Mouse (Mus musculus): ENCODE measurements around the gene Rbfox1. TPM values are rescaled to one million over a fixed set of nuclear protein-coding genes. Genes with fewer than 3 reads are reported as not detected.

The Rbfox1 gene
- polyA plus RNA-seq, 1 experiment from 2014 or later = 75.8 TPM

DNA sequence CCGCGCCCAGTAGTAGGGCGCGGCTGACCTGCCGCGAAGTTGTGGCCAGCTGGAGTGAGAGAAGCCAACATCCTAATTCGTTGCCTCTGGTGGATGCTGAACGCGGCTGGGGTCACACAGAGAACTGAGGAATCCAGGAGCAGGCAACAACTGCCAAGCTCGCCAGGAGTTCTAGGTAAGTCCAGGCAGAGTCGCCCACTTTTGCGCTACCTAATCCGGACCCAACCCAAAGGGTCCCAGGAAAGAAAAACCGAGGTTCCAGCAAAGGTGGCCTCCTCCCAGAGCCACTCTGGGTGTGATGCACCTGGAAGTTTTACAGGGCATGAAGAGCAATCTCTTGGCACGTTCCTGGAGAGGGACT is 515 bp downstream of the Rbfox1 start:
- Histone ChIP-seq H3K9ac (ENCODE audit: low read length) (peak overlapping the region; percentile 71), H3K36me3 (ENCODE audit: control insufficient read depth, insufficient read depth, low read length) (no peaks in the 10 kb centered on the region), H3K4me1 (ENCODE audit: control insufficient read depth, insufficient read depth, low read length) (no peaks in the 10 kb centered on the region), H3K4me3 (ENCODE audit: low read depth, low read length) (peak overlapping the region; percentile 45), H3K27ac (ENCODE audit: low read depth, low read length) (no peak overlapping the region), H3K4me2 (ENCODE audit: low read length) (peak overlapping the region; percentile 73), H3K9me3 (replicated peaks; ENCODE audit: control insufficient read depth, low read length) (no peaks in the 10 kb centered on the region), H3K27me3 (replicated peaks; ENCODE audit: control insufficient read depth, insufficient read depth, low read length) (peaks cover 26% of the 10 kb centered on the region)
- DNase-seq (ENCODE audit: low spot score) (no peak), ATAC-seq (0 out of 2 replicates have a peak, but pooled peaks have one; percentile 10)
- WGBS = 5% methylated on average over 15 of the region's 15 CpGs

DNA sequence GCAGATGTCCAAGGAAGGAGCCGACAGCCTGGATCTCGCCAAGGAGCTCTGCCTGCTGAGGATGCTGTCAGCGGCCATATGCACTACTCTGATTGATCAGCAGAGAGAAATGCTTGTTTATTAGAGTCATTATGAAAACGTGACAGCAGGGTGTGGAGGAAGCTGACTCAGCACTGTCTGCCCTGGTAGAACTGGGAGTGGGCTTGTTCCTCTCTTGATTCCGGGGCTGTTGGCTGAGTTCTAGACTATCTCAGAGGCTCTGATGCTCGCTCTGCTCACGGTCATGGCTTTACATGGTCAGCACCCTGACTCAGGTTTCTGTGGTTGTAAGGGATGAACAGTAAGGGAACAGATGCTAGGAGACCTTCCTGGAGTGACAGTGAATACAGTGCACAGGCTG is 10.4 kb downstream of the Rbfox1 start:
- Histone ChIP-seq H3K9me3 (replicated peaks; ENCODE audit: control insufficient read depth, low read length) (no peaks in the 10 kb centered on the region), H3K4me1 (ENCODE audit: control insufficient read depth, insufficient read depth, low read length) (no peaks in the 10 kb centered on the region), H3K9ac (ENCODE audit: low read length) (no peak overlapping the region), H3K4me2 (ENCODE audit: low read length) (no peak overlapping the region), H3K36me3 (ENCODE audit: control insufficient read depth, insufficient read depth, low read length) (no peaks in the 10 kb centered on the region), H3K4me3 (ENCODE audit: low read depth, low read length) (no peak overlapping the region), H3K27ac (ENCODE audit: low read depth, low read length) (no peak overlapping the region), H3K27me3 (replicated peaks; ENCODE audit: control insufficient read depth, insufficient read depth, low read length) (no peaks in the 10 kb centered on the region)
- 73% methylated on average over 7 of the region's 7 CpGs for WGBS
- ATAC-seq (no peak), DNase-seq (ENCODE audit: low spot score) (no peak)

- Histone ChIP-seq H3K9me3 (replicated peaks; ENCODE audit: control insufficient read depth, low read length) (no peaks in the 10 kb centered on the region), H3K9ac (ENCODE audit: low read length) (no peak overlapping the region), H3K4me2 (ENCODE audit: low read length) (no peak overlapping the region), H3K4me3 (ENCODE audit: low read depth, low read length) (no peak overlapping the region), H3K36me3 (ENCODE audit: control insufficient read depth, insufficient read depth, low read length) (no peaks in the 10 kb centered on the region), H3K27me3 (replicated peaks; ENCODE audit: control insufficient read depth, insufficient read depth, low read length) (no peaks in the 10 kb centered on the region), H3K4me1 (ENCODE audit: control insufficient read depth, insufficient read depth, low read length) (no peaks in the 10 kb centered on the region), H3K27ac (ENCODE audit: low read depth, low read length) (no peak overlapping the region)
- ATAC-seq (no peak), DNase-seq (ENCODE audit: low spot score) (peak; percentile 39)
- 49% methylated on average over 2 of the region's 2 CpGs for WGBS
Measured at GRCm38 (mm10) chr16:5898330-5898729, 13.2 kb downstream of the Rbfox1 start.

- Histone ChIP-seq H3K27me3 (replicated peaks; ENCODE audit: control insufficient read depth, insufficient read depth, low read length) (no peaks in the 10 kb centered on the region), H3K9ac (ENCODE audit: low read length) (no peak overlapping the region), H3K36me3 (ENCODE audit: control insufficient read depth, insufficient read depth, low read length) (no peaks in the 10 kb centered on the region), H3K4me3 (ENCODE audit: low read depth, low read length) (no peak overlapping the region), H3K4me1 (ENCODE audit: control insufficient read depth, insufficient read depth, low read length) (no peaks in the 10 kb centered on the region; the same call in 1 of the 2 replicates), H3K4me2 (ENCODE audit: low read length) (no peak overlapping the region), H3K9me3 (replicated peaks; ENCODE audit: control insufficient read depth, low read length) (no peaks in the 10 kb centered on the region), H3K27ac (ENCODE audit: low read depth, low read length) (no peak overlapping the region)
- ATAC-seq = peak; percentile 48; the same call in 1 of the 2 replicates
- WGBS = 71% methylated on average over 5 of the region's 5 CpGs
- DNase-seq (ENCODE audit: low spot score) = peak; percentile 39
Measured at GRCm38 (mm10) chr16:5910742-5911141, 25.6 kb downstream of the Rbfox1 start.

DNA sequence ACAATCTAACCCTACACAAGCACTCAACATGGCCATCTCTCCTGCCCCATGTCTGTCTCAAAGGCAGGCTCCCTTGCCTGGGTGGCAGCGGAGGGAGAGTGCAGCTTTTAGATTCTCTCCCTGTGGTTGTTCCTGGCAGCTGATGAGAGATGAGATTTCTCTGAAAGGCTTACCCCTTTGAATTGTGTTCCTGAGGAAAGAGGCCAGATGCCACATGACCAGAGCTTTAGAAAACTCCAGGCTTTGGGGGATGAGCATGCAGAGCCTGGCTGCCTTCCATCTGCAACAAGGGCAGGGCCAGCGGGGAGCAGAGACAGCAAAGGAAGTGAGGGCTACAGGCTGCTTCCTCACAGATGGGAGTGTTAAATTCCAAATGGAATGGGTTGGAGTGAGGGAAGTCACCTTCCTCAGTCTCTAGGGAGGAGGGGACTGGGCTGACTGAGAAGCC is 26.7 kb downstream of the Rbfox1 start:
- no peaks in the 10 kb centered on the region for H3K36me3 ChIP-seq (ENCODE audit: control insufficient read depth, insufficient read depth, low read length)
- H3K4me1 ChIP-seq (ENCODE audit: control insufficient read depth, insufficient read depth, low read length) = no peaks in the 10 kb centered on the region; the same call in 1 of the 2 replicates
- no peaks in the 10 kb centered on the region for H3K27me3 ChIP-seq (replicated peaks; ENCODE audit: control insufficient read depth, insufficient read depth, low read length)
- no peak overlapping the region for H3K4me3 ChIP-seq (ENCODE audit: low read depth, low read length)
- no peak overlapping the region for H3K9ac ChIP-seq (ENCODE audit: low read length)
- H3K9me3 ChIP-seq (replicated peaks; ENCODE audit: control insufficient read depth, low read length) = no peaks in the 10 kb centered on the region
- ATAC-seq (peak; percentile 66), DNase-seq (ENCODE audit: low spot score) (peak; percentile 81)
- peak overlapping the region; percentile 15; the same call in 1 of the 2 replicates for H3K27ac ChIP-seq (ENCODE audit: low read depth, low read length)
- H3K4me2 ChIP-seq (ENCODE audit: low read length) = no peak overlapping the region
- whole genome bisulfite sequencing = 11% methylated on average over 2 of the region's 2 CpGs

DNA sequence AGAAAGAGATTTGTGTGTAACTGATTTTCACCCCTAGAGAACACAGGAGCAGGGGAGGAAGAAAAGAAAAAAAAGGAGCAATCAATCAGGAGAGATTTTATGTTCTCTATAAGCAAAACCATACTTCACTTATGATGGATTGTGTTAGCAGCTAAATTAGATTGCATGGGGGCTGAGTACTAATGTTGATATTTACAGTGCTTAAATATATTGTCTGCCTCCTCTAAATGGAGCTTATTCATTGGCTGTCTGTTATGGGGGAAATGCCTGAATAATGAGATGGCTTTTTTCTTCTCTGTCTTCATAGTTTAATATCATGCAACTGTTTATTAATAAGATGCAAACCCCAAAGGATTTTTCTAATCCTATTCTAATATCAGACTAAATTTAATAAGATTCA is 32.8 kb downstream of the Rbfox1 start:
- ATAC-seq (no peak), DNase-seq (ENCODE audit: low spot score) (no peak)
- no peaks in the 10 kb centered on the region for H3K27me3 ChIP-seq (replicated peaks; ENCODE audit: control insufficient read depth, insufficient read depth, low read length)

DNA sequence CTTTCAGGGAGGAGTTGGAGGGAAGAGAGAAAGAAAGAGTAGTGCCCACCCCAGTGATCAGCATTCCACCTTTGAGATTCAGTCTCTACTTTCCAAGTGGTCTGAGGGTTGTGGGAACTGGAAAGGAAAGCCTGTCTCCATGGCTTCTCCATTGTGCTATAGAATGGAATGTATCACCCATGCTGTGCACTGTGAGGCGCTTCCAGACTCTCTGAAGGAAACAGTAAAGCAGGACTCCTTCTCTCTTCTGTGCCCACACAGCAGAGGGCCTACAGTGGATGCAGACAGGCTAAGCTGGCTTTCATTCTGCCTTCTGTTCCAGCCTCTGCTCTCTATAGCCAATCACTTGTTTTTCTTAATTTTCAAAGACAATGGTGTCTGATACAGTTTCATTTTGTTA is 41.8 kb downstream of the Rbfox1 start:
- no peak overlapping the region for H3K4me2 ChIP-seq (ENCODE audit: low read length)
- peak overlapping the region; percentile 14; the same call in 1 of the 2 replicates for H3K27ac ChIP-seq (ENCODE audit: low read depth, low read length)
- H3K36me3 ChIP-seq (ENCODE audit: control insufficient read depth, insufficient read depth, low read length) = no peaks in the 10 kb centered on the region
- 11% methylated on average over 1 of the region's 1 CpGs for WGBS
- H3K9me3 ChIP-seq (replicated peaks; ENCODE audit: control insufficient read depth, low read length) = no peaks in the 10 kb centered on the region
- ATAC-seq (peak; percentile 52; the same call in 1 of the 2 replicates), DNase-seq (ENCODE audit: low spot score) (peak; percentile 41)
- no peaks in the 10 kb centered on the region for H3K4me1 ChIP-seq (ENCODE audit: control insufficient read depth, insufficient read depth, low read length)
- no peak overlapping the region for H3K4me3 ChIP-seq (ENCODE audit: low read depth, low read length)
- no peak overlapping the region for H3K9ac ChIP-seq (ENCODE audit: low read length)
- no peaks in the 10 kb centered on the region for H3K27me3 ChIP-seq (replicated peaks; ENCODE audit: control insufficient read depth, insufficient read depth, low read length)

More for the DNA sequence above, 32.8 kb downstream of the Rbfox1 start:
- no peaks in the 10 kb centered on the region for H3K4me1 ChIP-seq (ENCODE audit: control insufficient read depth, insufficient read depth, low read length)
- no peak overlapping the region for H3K27ac ChIP-seq (ENCODE audit: low read depth, low read length)
- no peak overlapping the region for H3K4me2 ChIP-seq (ENCODE audit: low read length)
- H3K9me3 ChIP-seq (replicated peaks; ENCODE audit: control insufficient read depth, low read length) = no peaks in the 10 kb centered on the region
- no peak overlapping the region for H3K9ac ChIP-seq (ENCODE audit: low read length)
- H3K36me3 ChIP-seq (ENCODE audit: control insufficient read depth, insufficient read depth, low read length) = no peaks in the 10 kb centered on the region
- no peak overlapping the region for H3K4me3 ChIP-seq (ENCODE audit: low read depth, low read length)

DNA sequence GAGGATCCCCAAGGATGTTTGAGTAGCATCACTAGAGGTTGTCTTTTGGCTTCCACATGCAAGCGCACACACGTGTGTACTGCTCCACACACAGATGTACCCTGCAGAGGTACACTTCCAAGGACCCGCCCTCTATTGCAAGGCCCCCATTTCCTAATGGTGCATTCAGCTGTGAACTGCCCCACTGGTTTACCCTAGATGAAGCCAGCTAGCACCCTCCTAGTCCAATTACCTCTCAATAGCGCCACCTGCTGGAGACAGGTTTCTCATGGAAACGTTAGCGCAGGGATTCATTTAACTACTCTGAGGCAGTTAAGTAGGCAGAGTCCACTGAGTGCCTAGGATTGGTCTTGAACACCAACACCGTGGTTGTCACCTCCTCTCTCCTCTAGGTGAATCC is 46.5 kb downstream of the Rbfox1 start:
- Histone ChIP-seq H3K27ac (ENCODE audit: low read depth, low read length) (no peak overlapping the region), H3K9me3 (replicated peaks; ENCODE audit: control insufficient read depth, low read length) (no peaks in the 10 kb centered on the region), H3K4me1 (ENCODE audit: control insufficient read depth, insufficient read depth, low read length) (no peaks in the 10 kb centered on the region), H3K4me3 (ENCODE audit: low read depth, low read length) (no peak overlapping the region), H3K27me3 (replicated peaks; ENCODE audit: control insufficient read depth, insufficient read depth, low read length) (no peaks in the 10 kb centered on the region; the same call in 1 of the 2 replicates), H3K9ac (ENCODE audit: low read length) (no peak overlapping the region), H3K4me2 (ENCODE audit: low read length) (no peak overlapping the region), H3K36me3 (ENCODE audit: control insufficient read depth, insufficient read depth, low read length) (no peaks in the 10 kb centered on the region)
- DNase-seq (ENCODE audit: low spot score) = peak; percentile 87
- peak; percentile 34; the same call in 1 of the 2 replicates for ATAC-seq
- 27% methylated on average over 7 of the region's 7 CpGs for WGBS

- Histone ChIP-seq H3K9me3 (replicated peaks; ENCODE audit: control insufficient read depth, low read length) (no peaks in the 10 kb centered on the region), H3K9ac (ENCODE audit: low read length) (no peak overlapping the region), H3K4me3 (ENCODE audit: low read depth, low read length) (no peak overlapping the region), H3K4me2 (ENCODE audit: low read length) (no peak overlapping the region), H3K27me3 (replicated peaks; ENCODE audit: control insufficient read depth, insufficient read depth, low read length) (no peaks in the 10 kb centered on the region; the same call in 1 of the 2 replicates), H3K27ac (ENCODE audit: low read depth, low read length) (no peak overlapping the region), H3K36me3 (ENCODE audit: control insufficient read depth, insufficient read depth, low read length) (no peaks in the 10 kb centered on the region), H3K4me1 (ENCODE audit: control insufficient read depth, insufficient read depth, low read length) (no peaks in the 10 kb centered on the region)
- no peak for ATAC-seq
- no peak for DNase-seq (ENCODE audit: low spot score)
- WGBS = 65% methylated on average over 4 of the region's 4 CpGs
Measured at GRCm38 (mm10) chr16:5940016-5940415, 54.9 kb downstream of the Rbfox1 start.
